Mouse (Mus musculus): ENCODE measurements around the gene Nr2c1. TPM values are rescaled to one million over a fixed set of nuclear protein-coding genes. Genes with fewer than 3 reads are reported as not detected.

Nr2c1 gene
- polyA plus RNA-seq, 1 experiment from 2014 or later = 12.3 TPM

DNA sequence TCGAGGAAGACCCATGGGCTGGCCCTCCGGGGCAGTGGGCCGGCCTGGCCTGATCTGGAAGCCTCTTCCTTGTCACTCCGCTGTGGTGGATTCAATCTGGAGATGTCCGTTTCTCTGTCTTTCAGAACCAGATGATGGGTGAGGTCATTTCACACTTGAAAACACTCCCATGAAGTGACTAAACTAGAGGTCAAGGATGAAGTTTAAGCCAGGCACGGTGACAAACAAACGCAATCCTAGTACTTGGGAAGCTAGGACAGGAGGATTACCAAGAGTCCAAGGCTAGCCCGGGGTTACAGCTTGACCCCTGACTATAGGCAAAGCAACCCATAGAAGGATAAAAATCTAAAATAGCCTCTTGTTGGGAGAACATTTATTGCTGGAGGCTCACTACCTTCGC, 27.1 kb upstream of the Nr2c1 start:
- DNase-seq (ENCODE audit: low spot score) = no peak
- no peaks in the 10 kb centered on the region for H3K9me3 ChIP-seq (replicated peaks)

DNA sequence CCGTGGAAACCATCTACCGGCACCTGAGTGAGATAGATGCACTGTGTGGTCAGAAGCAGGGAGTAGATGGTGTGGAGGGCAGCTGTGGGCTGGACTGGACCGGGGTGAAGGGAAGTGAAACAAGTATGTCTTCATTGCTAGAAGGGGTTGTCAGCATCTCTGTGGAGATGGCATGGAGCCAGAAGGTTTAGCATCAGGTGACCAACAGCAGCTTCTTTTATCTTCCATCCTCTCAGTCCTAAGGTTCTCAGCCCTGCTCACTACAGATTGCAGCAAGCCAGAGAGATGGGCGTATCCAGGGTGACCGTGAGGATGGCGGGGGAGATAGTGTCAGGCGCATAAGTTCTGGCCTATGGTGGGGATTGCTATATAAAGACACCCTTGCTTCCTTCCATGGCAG, 25.2 kb upstream of the Nr2c1 start:
- no peaks in the 10 kb centered on the region for H3K9me3 ChIP-seq (replicated peaks)
- no peak for DNase-seq (ENCODE audit: low spot score)
- H3K36me3 ChIP-seq = peaks cover 67% of the 10 kb centered on the region
- H3K4me3 ChIP-seq = no peak overlapping the region
- H3K27me3 ChIP-seq (ENCODE audit: low read depth, poor library complexity, severe bottlenecking) = no peaks in the 10 kb centered on the region
- no peaks in the 10 kb centered on the region for H3K4me1 ChIP-seq
- H3K27ac ChIP-seq (replicated peaks) = no peak overlapping the region
- 93% methylated on average over 7 of the region's 7 CpGs for WGBS

More for the DNA sequence above, 27.1 kb upstream of the Nr2c1 start:
- peaks cover 49% of the 10 kb centered on the region for H3K36me3 ChIP-seq
- 89% methylated on average over 9 of the region's 9 CpGs for WGBS
- H3K4me3 ChIP-seq = no peak overlapping the region
- H3K27ac ChIP-seq (replicated peaks) = no peak overlapping the region
- H3K27me3 ChIP-seq (ENCODE audit: low read depth, poor library complexity, severe bottlenecking) = no peaks in the 10 kb centered on the region
- no peaks in the 10 kb centered on the region for H3K4me1 ChIP-seq

DNA sequence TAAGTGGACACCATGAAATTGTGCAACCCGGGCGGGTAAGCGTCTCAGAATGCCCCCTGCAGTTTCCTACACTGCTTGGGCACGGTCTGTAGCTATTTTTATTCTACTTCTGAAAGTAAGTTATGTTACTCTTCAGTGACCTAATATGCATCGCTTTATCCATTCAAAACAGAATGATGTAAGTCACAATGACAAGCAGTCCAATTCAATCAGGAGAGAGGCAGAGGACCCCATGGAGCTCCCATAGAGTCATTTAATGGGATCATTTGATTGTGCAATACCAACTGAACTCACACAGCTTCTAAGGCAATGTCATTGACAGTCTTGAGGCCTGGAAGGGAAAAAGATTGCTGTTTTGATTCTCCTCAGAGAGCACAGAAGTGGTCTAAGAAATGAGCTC, 24.2 kb upstream of the Nr2c1 start:
- 95% methylated on average over 5 of the region's 5 CpGs for WGBS
- DNase-seq (ENCODE audit: low spot score) = no peak
- H3K36me3 ChIP-seq = peaks cover 72% of the 10 kb centered on the region

DNA sequence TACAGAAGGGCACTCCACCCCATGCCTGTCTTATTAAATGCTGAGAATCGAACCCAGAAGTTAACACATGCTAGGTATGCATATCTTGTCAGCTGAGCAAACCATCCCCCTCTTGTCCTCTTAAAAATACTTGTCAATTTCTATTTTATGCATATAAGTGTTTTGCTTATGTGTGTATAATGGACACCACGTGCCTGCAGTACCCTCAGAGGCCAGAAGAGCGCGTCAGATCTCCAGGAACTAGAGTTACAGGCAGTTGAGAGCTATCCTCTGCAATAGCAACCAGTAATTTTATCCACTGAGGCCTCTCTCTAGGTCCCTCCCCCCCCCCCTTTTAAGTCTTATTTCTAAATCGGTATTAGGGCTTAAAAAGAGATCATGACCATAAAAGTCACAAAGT, 23.4 kb upstream of the Nr2c1 start:
- 75% methylated on average over 5 of the region's 5 CpGs for WGBS
- H3K9me3 ChIP-seq (replicated peaks) = no peaks in the 10 kb centered on the region
- peaks cover 4% of the 10 kb centered on the region; the same call in 1 of the 2 replicates for H3K4me1 ChIP-seq
- H3K36me3 ChIP-seq = peaks cover 73% of the 10 kb centered on the region
- DNase-seq (ENCODE audit: low spot score) = peak; percentile 28
- no peak overlapping the region for H3K27ac ChIP-seq (replicated peaks)
- no peak overlapping the region for H3K4me3 ChIP-seq
- H3K27me3 ChIP-seq (ENCODE audit: low read depth, poor library complexity, severe bottlenecking) = no peaks in the 10 kb centered on the region

More for the DNA sequence above, 24.2 kb upstream of the Nr2c1 start:
- no peaks in the 10 kb centered on the region for H3K27me3 ChIP-seq (ENCODE audit: low read depth, poor library complexity, severe bottlenecking)
- H3K27ac ChIP-seq (replicated peaks) = no peak overlapping the region
- no peaks in the 10 kb centered on the region for H3K9me3 ChIP-seq (replicated peaks)
- H3K4me3 ChIP-seq = no peak overlapping the region
- no peaks in the 10 kb centered on the region for H3K4me1 ChIP-seq

DNA sequence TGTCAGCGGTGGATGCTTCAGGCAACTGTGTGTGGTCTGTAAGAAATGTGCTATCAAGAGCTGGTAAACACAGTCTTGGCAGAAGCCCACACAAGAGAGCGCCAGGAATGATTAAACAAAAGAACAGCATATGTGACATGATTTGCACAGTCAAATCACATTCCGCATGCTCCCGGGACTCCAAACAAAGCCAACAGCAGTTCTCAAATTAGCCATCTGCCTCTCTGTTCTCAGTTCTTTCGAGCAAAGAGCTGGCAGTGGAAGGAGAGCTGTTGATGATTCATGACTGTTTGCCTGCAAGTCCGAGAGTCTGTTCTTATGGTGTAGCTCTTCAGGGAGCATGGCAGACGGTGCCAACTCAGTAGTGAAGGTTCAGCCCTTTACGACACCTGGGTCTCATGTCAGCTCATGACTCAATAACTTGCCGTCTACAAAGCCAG, 18.1 kb upstream of the Nr2c1 start:
- Histone ChIP-seq H3K27me3 (ENCODE audit: low read depth, poor library complexity, severe bottlenecking) (no peaks in the 10 kb centered on the region), H3K4me3 (no peak overlapping the region), H3K27ac (replicated peaks) (peak overlapping the region; percentile 59), H3K36me3 (peaks cover 47% of the 10 kb centered on the region), H3K9me3 (replicated peaks) (no peaks in the 10 kb centered on the region), H3K4me1 (peaks cover 4% of the 10 kb centered on the region; the same call in 1 of the 2 replicates)
- 81% methylated on average over 9 of the region's 9 CpGs for WGBS
- DNase-seq (ENCODE audit: low spot score) = no peak

DNA sequence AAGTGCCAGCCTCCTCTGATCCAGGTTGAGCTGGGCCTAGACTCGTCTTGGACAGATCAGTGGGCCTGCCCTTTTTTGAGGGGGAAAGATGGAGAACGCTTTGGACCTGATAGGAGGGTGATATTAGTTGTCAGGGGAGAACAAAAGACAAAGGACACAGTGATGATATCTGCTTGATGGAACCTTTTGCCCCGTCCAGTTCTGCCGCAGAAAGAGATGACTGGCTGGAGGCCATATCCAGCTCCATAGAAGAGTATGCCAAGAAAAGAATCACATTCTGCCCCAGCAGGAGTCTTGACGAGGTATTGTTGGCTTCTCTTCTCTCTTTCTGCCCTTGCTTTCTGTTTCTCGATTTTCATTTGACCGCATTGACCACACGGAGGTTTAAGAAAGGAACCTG, 14.7 kb upstream of the Nr2c1 start:
- no peak overlapping the region for H3K4me3 ChIP-seq
- H3K9me3 ChIP-seq (replicated peaks) = no peaks in the 10 kb centered on the region
- H3K36me3 ChIP-seq = peaks cover 43% of the 10 kb centered on the region
- H3K27me3 ChIP-seq (ENCODE audit: low read depth, poor library complexity, severe bottlenecking) = no peaks in the 10 kb centered on the region
- H3K4me1 ChIP-seq = peaks cover 4% of the 10 kb centered on the region; the same call in 1 of the 2 replicates
- no peak overlapping the region for H3K27ac ChIP-seq (replicated peaks)
- WGBS = 89% methylated on average over 8 of the region's 8 CpGs
- DNase-seq (ENCODE audit: low spot score) = no peak

DNA sequence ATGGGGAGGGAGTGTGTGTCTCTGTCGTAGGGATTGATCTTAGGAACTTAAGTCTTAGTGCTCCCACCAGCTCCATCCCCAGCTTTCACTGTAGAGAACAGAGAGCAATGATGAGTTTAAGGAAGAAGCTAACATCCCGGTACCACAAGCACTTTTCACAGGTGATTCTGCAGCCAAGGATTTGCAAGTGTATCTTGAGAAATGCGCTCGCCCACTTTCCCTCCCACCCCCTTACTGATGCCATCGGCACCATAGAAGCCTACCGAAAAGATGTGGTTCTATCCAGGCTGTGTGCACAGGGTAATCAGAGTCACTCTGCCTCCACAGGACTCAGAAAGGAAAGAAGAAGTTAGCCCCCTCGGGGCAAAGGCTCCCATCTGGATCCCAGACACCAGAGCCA, 14.1 kb upstream of the Nr2c1 start:
- H3K27me3 ChIP-seq (ENCODE audit: low read depth, poor library complexity, severe bottlenecking) = no peaks in the 10 kb centered on the region
- H3K4me3 ChIP-seq = no peak overlapping the region
- peaks cover 39% of the 10 kb centered on the region for H3K36me3 ChIP-seq
- peaks cover 4% of the 10 kb centered on the region; the same call in 1 of the 2 replicates for H3K4me1 ChIP-seq
- no peaks in the 10 kb centered on the region for H3K9me3 ChIP-seq (replicated peaks)
- no peak overlapping the region for H3K27ac ChIP-seq (replicated peaks)
- 89% methylated on average over 7 of the region's 7 CpGs for WGBS
- no peak for DNase-seq (ENCODE audit: low spot score)

DNA sequence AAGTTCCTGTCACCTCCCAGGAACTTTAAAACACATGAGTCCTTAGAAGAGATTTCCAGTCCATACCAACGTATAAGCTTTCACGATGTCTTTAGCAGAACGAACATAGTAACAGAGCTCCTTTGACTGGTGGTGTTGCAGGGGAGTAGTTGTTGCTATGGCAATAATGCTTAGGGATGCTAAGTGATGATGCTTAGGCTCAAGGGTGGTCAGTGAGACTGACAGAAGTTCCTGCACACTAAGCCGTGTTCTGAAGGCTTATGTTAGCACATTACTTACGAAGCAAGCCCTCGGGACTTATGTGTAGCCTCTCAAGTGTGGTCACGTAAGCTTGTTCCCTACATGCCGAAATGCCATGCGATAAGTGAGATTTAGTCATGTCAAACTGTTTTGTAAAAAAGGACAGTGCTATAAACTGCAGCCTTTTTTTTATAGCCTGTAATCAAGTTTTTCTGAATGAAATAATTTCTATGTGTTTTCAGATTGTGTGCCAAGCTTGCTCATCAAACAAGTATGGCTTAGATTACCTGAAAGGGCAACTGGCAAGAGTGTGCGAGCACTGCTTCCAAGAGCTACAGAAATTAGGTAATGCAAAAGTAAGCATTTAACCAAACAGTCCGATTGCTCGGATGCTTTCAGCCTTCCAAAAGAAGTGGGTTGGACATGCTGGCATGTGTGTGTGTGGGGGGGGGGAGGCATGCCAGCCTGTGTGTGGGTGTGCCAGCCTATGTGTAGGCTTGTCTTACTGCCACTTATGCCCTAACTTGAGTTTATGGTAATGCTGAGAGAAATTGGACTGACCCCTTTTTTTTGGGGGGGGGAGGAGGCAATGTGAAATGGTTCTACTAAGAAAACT, 13.1 kb upstream of the Nr2c1 start:
- peaks cover 48% of the 10 kb centered on the region for H3K36me3 ChIP-seq
- H3K27ac ChIP-seq (replicated peaks) = no peak overlapping the region
- no peaks in the 10 kb centered on the region for H3K9me3 ChIP-seq (replicated peaks)
- H3K27me3 ChIP-seq (ENCODE audit: low read depth, poor library complexity, severe bottlenecking) = no peaks in the 10 kb centered on the region
- DNase-seq (ENCODE audit: low spot score) = no peak
- H3K4me1 ChIP-seq = no peaks in the 10 kb centered on the region
- WGBS = 93% methylated on average over 12 of the region's 12 CpGs
- no peak overlapping the region for H3K4me3 ChIP-seq

DNA sequence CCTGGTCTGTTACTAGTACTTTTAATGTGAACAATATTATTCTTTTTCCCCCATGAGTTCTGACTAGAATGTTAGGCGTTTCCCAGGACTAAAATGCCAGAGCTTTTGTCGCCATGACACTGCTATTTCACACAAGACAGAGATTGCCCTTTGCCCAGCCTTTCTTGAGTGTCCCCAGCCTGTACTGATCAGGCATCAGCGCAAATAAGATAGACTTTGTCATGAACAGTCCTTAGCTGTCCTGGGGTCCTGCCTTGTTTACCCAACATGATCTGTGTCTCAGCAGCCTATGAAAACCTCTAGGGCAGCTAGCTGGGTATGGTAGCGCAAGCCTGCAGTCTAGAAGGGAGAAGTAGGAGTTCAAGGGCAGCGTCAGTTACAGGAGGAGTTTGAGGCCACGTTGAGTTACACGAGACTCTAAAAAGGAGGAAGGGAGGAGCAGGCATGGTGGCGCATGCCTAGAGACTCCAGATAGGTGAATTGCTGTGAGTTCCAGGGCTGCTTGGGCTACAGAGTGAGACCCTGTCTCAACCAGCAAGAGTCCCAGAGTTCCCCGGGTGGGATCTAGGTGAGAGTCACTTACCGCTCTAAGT, 8.8 kb upstream of the Nr2c1 start:
- no peak for DNase-seq (ENCODE audit: low spot score)
- H3K36me3 ChIP-seq = peaks cover 65% of the 10 kb centered on the region
- H3K27me3 ChIP-seq (ENCODE audit: low read depth, poor library complexity, severe bottlenecking) = no peaks in the 10 kb centered on the region
- no peaks in the 10 kb centered on the region for H3K9me3 ChIP-seq (replicated peaks)
- H3K27ac ChIP-seq (replicated peaks) = no peak overlapping the region
- no peak overlapping the region for H3K4me3 ChIP-seq
- WGBS = 94% methylated on average over 10 of the region's 10 CpGs
- H3K4me1 ChIP-seq = no peaks in the 10 kb centered on the region

DNA sequence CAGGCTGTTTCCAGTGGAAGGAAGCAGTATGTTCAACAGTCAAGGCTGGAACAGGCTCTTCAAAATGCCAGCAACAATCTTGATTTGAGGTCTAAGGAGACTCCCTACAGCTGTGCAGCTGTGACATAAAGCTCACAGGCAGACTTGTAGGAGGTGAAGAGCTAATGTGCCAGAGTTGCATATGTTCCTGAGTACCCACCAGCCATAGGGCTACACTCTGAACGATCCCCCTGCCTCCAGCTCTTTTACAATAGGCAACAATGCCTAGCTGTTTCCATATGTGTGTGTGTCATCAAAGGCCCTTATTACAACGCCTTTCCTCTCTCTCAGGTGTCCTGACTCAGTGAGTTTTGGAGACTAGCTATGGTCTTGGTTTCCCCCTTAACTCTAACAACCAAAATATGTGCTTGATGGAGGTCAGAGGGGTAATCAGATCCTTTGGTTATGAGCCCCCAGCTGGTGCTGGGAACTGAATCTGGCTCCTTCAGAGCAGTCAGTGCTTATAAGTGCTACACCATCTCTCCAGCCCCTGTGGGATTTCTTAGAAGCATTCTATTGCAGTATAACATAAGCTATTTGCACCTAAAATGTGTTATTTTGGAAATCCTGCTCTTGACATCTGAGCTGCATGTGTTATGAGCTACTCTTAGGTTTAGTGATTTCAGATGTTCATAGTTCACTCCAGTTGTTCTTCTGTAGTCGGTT, 7.4 kb upstream of the Nr2c1 start:
- H3K36me3 ChIP-seq = peaks cover 59% of the 10 kb centered on the region
- DNase-seq (ENCODE audit: low spot score) = no peak
- H3K4me1 ChIP-seq = peaks cover under 1% of the 10 kb centered on the region; the same call in 1 of the 2 replicates
- no peaks in the 10 kb centered on the region for H3K27me3 ChIP-seq (ENCODE audit: low read depth, poor library complexity, severe bottlenecking)
- H3K4me3 ChIP-seq = no peak overlapping the region
- WGBS = 92% methylated on average over 3 of the region's 3 CpGs
- H3K9me3 ChIP-seq (replicated peaks) = no peaks in the 10 kb centered on the region
- no peak overlapping the region for H3K27ac ChIP-seq (replicated peaks)

DNA sequence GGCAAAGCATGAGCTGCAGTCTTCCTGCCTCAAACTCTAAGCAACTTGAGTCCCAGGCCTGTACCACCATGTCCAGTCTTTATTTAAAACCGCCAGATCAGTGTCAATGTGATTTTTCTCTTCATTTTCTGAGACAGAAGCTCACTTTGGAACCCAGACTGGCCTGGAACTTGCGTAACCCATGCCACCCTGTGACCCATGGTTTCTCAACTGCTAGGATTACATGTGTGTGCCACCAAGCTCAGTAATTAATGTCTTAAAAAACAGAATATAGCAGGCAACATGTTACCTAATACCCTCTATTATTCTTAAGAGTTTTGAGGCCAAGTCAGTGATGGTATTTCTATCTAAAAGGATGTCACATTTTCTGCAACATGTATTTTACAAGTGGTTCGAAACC, 5.4 kb upstream of the Nr2c1 start:
- Histone ChIP-seq H3K9me3 (replicated peaks) (no peaks in the 10 kb centered on the region), H3K27ac (replicated peaks) (no peak overlapping the region), H3K4me3 (no peak overlapping the region), H3K4me1 (peaks cover 7% of the 10 kb centered on the region), H3K36me3 (peaks cover 45% of the 10 kb centered on the region), H3K27me3 (ENCODE audit: low read depth, poor library complexity, severe bottlenecking) (no peaks in the 10 kb centered on the region)
- DNase-seq (ENCODE audit: low spot score) = no peak
- WGBS = 92% methylated on average over 3 of the region's 3 CpGs

DNA sequence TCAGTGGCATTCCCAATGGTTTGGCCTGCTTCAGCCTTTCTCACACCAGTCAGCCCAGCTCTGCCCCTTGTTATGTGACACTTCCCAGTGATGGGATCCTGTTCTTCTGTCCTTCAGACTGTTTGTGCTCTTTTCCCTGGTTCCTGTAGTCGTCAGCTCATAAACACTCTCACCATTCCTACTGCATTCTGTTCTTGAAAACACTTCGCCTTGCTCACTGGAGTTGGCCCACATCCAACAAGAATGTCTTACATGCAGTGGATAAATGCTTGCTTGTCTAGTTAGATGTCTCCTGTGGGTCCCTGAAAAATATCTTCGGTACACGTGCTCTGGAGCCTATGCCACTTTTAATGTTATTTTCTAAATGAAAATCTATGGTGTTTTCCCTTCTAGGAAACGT, 3.2 kb upstream of the Nr2c1 start:
- no peak overlapping the region for H3K27ac ChIP-seq (replicated peaks)
- H3K36me3 ChIP-seq = peaks cover 29% of the 10 kb centered on the region
- H3K9me3 ChIP-seq (replicated peaks) = no peaks in the 10 kb centered on the region
- H3K27me3 ChIP-seq (ENCODE audit: low read depth, poor library complexity, severe bottlenecking) = no peaks in the 10 kb centered on the region
- peaks cover 25% of the 10 kb centered on the region for H3K4me1 ChIP-seq
- H3K4me3 ChIP-seq = no peak overlapping the region
- 88% methylated on average over 5 of the region's 5 CpGs for WGBS
- no peak for DNase-seq (ENCODE audit: low spot score)

DNA sequence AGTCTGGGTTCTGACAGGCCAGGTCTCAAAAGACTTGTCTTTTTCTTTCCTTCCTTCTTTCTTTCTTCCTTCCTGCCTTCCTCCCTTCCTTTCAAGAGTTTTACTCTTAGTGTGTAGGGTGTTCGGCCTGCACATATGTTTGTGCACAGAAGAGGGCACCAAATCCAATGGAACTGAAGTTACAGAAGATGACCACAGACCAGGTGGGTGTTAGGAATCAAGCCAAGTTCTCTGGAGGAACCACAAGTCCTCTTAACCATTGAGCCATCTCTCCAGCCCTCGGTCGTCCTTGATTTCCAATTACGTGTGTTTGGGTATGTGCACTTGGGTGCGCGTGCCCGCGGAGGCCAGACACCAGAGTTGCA, 450 bp upstream of the Nr2c1 start:
- Histone ChIP-seq H3K36me3 (peaks cover 7% of the 10 kb centered on the region), H3K27me3 (ENCODE audit: low read depth, poor library complexity, severe bottlenecking) (no peaks in the 10 kb centered on the region), H3K4me3 (peak overlapping the region; percentile 94), H3K27ac (replicated peaks) (peak overlapping the region; percentile 96), H3K9me3 (replicated peaks) (no peaks in the 10 kb centered on the region), H3K4me1 (peaks cover 30% of the 10 kb centered on the region)
- WGBS = 14% methylated on average over 8 of the region's 8 CpGs
- DNase-seq (ENCODE audit: low spot score) = no peak
